Mouse (Mus musculus) cerebellum, postnatal 25 days (tissue): ENCODE results near the gene Tgfb3.
A peak's percentile ranks its signal among the peaks of the same experiment; 100 is the strongest.

Source experiments
- DNase-seq, 2 experiments: peaks; one replicate each; pipeline ENCODE4 v3.0.0; 2021; ENCODE audit warnings: mixed read lengths in 2 of 2

The Tgfb3 gene

DNA sequence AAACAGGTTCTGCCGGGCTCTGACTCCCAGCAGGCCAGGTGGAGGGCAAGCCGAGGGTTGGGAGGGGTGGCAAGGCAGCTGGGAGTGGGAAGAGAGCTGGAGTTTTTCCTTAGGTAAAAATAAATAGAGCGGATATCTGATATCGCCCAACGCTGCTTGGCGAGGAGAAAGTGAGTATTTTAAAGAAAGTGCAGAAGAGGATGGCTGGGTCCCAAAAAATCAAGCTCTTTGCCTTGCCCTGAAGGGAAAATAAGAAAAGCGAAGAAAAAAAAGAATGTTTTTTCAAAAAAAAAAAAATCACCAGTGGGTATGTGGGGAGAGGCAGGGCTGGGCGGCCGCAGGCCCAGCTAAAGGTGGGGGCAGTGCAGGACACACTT is 677 bp downstream of the Tgfb3 start:
- DNase-seq = no peak

DNA sequence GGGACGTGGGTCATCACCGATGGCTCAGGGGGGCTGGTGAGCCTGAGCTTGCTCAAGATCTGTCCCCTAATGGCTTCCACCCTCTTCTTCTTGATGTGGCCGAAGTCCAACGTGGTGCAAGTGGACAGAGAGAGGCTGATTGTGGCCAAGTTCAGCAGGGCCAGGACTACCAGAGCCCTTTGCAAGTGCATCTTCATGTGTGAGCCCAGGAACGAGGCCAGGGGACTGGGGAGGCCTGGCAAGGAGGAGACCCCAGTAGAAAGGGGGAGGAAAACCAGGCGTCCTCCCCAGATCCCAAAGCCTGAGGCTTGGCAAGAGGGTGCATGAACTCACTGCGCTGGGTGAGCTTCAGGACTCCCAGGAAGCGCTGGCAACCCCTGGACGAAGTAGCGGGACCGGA is 1.1 kb downstream of the Tgfb3 start:
- DNase-seq = peak; percentile 55 to 64

DNA sequence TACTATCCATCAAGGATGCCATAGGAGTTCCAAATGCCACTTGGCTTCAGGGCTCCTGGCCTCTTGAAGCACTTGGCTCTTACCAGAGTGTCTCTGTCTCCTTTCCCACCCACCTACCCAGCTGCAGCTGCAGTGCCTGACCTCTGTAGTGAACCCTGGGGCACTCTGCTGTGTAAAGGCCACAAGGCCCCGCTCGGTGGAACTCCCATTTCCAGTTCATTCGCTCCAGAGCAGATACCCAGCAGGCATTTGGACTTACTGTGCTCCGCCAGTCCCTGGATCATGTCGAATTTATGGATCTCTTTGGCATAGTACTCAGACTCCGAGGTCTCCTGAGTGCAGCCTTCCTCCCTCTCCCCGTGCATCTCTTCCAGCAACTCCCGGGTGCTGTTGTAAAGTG is 1.5 kb downstream of the Tgfb3 start:
- peak in 1 of 2 experiments; percentile 50 for DNase-seq

DNA sequence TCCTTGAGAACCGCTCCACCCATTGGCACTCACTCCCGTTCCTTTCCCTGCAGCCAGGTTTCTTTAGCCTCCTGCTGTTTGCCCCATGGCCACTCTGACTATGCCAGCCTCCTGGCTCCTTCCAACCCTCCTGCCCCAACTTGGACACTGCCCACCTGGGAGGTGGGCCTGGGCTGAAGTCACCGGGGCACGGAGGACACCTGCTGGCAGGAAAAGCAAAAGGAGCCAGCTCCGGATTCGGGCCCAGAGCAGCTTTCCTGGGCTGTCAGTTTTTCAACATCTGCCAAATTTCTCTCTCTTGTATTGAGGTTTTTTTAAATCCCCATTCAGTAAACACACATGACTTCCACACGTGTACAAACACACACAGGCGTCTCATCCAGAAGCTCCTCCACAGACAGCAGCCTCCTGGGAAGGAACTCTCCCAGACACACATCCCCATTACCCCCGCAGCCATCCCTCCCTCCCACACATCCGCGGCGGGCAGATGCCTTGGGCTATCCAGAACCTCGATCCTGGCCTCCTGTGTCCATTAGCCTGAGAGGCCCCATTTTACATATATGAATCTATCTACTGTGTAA is 2.4 kb downstream of the Tgfb3 start:
- peak; percentile 74 to 77 for DNase-seq

DNA sequence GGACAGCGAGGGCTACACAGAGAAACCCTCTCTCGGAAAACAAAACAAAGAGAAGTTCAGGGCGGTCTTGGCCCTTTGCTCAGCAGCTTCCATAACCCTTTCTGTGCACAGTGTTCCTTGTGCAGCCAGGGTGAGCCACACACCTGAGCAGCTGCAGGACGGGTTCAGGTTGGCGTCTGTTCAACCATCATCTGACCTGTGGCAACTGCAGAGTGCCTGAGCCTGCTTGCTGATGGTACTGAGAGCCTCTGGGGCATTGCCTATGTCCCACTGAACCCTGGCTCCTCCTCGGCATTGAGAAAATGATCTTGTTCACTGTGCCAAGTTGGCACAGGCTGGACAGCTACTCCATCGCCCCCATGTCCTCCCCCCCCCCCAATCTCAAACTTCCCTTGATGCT is 3.5 kb downstream of the Tgfb3 start:
- no peak for DNase-seq

DNA sequence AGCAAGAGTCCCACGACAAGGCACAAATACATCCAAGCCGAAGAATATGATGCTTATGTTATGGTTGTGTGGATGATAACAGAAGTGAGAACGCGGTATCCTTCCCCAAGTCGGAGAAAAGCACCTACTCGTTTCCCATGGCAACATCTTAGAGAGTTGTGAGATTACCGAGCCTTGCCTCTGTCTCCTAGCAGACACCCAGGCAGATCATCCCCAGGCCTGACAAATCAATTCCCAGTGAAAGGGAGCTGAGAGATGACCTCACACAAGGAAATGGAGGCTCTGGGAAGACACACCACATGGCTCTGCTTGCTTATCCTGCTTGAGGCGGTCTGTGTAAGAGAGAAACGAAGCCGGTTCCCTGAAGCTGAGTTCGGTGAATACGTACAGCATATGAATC is 4.2 kb downstream of the Tgfb3 start:
- no peak for DNase-seq

DNA sequence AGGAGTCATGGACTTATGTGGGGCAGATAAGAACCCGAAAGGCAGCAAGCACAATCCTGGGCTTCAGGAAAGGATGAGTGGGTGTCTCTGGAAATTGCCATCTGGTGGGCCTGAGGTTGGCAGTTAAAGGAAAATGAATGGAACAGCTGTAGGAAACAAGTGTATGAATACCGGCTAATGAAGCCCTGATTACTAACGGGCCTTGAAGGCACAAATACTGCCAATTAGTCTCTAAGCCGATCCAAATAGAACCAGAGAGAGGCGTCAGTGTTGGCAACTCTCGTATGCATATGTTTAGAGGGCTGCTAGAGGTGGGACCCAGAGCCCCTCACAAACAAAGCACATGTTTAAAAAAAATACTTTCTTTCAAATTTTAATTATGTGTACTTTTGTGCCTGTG is 7.4 kb downstream of the Tgfb3 start:
- DNase-seq = no peak

DNA sequence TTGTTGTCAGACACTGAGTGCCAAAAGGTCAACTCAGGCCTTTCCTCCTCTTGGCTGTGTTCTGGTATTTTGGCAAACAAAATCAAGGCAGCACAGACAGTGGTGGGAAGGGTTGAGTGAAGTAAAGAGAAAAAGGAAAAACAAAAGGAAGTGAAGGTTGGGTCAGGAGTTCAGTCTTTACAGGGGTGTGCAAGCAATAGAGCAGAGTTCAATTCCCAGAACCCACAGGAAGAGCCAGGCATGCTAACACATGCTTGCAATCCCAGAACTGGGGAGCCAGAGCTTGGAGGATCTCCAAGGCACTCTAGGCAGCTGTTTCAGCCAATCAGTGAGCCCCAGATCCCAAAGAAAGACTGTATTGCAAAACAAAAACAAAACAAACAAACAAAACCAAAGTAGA is 14.0 kb downstream of the Tgfb3 start:
- DNase-seq = no peak

DNA sequence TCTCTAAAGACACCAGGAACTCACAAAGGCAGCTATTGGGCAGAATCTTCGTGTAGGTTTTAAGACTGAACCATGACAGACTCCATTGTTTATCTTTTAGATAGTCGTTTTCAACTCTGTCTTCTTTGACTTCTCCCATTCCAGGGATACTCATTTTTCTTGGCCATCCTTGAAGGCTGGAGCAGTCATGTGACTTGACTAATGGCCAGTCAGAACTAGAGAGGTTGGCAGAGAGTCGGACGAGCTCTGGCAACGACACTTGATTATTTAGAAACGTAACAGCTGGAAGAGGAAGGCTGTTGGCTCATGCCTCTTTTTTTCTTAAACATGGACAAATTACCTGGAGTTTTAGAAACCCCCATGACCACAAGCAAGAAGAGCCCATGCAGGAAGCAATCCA is 19.5 kb downstream of the Tgfb3 start:
- no peak for DNase-seq

DNA sequence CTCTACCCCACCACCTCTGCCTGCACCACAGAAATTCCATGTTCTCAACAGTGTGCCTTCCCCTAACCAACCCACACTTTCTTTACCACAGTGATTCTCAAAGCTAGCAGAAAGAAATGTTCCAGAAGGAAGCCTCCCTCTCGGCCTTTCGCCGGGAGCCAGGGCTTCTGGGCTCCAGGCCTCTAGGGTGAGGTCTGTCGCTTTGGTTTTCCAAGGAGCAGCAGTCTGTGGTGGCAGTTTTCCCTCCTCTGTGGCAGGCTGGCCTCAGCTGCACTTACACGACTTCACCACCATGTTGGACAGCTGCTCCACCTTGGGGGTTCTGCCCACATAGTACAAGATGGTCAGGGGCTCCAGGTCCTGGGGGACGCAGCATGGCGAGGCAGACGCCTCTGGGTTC is 21.3 kb downstream of the Tgfb3 start:
- peak; percentile 39 to 40 for DNase-seq

DNA sequence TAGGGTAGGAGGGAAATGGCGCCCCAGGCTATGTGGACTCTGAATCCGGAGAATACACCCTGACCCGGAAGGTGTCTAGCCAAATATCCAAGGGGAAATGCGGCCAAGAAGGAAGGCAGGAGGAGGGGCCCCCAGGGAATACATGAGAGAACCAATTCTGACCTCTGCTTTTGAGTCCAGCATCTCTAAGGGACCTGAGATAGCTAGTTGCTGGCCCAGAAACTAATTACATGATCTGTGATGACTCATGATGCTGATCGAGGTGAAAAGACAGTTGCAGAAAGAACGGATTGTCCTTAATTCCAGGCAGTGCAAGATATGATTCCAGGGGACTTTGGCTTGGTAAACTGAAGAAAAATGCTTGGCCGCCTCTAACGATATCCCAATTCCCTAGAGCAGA is 21.9 kb downstream of the Tgfb3 start:
- no peak for DNase-seq

DNA sequence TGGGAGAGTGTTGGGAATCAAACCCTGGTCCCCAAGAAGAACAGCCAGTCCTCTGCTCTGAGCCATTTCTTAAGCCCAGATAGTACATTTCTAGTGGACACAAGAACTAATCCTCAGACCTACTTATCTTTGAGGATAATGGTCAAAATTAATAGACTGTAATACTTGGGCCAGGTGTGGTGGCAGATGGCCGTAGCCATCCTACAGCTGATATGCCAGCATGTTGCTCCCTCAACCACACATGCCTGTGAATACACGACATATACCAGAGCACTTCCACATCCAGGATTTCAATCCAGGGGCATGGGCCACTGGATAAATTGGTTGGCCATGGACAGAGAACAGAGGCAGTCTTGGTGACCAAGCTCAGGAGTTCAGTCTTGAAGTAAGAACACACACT is 23.5 kb downstream of the Tgfb3 start:
- peak; percentile 22 to 54 for DNase-seq

DNA sequence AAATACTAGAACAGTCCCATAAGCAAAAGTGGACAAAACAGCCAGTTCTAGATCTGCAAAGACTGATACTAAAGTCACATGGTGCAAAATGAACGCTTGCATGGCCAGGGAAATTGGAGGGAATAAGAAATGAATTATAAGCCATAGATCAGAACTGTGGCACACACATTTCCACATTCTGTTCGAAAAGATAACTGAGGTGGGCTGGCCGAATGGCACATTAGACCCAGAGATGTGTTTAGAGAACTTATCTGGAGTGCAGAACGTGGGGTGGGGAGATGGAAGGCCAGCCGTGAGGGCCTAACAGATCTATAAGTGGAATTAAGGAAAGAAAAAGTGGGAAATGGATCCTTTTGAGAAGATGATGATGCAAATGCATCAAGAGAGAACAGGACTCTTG is 27.4 kb downstream of the Tgfb3 start:
- DNase-seq = no peak

DNA sequence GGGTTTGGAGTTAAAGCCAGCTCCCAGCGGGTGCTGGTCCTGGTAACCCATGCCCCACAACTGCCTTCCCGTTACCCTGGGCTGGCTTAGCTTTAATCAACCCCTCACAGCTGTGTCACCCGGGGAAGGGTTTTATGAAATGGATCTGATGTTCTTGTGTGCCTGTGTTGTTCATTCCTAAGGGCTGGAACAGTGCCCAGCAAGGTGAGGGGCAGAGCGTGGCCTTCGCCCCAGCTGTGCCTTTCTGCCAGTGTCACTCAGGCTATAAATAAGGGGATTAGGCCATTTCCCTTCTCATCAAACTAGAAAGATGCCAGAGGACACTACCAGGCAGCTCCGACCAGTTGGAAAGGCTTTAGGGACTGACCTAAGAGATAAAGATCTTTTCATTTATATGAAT is 29.0 kb downstream of the Tgfb3 start:
- no peak for DNase-seq

DNA sequence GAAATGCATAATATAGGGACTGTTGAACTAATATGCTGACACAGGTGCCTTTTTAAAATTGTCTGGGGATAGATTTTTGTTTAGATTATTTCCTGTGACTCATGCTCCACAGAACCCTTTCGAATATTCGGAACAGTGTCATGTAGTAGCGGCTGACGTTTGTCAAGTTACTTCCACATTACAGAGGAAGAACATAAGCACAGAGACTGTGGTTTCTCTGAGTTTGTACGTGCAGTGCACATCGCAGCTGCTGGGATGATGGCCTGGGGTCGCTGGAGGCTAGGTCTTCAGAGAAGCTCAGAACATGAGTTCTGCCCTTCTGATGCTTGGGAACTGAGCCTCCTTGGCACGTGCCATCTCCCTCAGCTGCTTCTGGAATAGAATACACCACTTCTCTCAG is 31.5 kb downstream of the Tgfb3 start:
- no peak for DNase-seq

DNA sequence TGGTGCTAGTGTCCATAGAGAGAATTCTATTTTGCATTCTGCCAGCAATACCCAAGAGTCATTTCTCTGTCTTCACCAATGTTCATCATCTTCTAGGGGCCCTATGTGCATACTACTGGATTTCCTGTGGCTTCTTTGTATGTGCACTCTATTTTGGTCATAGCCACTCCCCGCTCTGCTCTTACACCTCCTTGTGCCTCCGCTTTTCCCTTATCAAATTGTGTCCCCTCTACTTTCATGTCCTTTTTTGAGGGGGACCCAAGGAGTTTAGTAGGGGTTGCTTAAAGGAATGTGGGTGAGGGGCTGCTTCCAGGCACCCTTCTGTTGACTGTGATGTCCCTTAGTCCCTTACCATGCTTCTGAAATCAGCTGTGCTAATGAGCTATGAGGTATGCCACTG is 32.1 kb downstream of the Tgfb3 start:
- DNase-seq = no peak

DNA sequence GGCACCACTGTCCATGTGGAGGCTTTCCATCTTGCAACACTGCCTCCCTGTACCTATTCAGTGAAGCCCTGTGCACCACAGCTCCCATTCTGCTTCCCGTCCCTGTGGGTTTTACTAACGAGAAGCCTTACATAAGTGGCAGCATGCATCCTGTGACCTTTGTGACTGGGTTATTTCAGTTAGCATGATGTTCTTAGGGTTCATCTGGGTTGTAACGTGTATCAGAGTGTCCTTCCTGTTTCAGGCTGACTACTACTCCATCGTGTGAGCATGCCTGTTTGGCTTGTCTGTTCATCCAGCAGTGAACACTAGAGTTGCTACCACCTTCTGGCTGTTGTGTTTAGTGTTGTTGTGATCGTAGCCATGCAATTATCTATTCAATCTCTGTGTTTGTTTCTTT is 32.7 kb downstream of the Tgfb3 start:
- DNase-seq = no peak

DNA sequence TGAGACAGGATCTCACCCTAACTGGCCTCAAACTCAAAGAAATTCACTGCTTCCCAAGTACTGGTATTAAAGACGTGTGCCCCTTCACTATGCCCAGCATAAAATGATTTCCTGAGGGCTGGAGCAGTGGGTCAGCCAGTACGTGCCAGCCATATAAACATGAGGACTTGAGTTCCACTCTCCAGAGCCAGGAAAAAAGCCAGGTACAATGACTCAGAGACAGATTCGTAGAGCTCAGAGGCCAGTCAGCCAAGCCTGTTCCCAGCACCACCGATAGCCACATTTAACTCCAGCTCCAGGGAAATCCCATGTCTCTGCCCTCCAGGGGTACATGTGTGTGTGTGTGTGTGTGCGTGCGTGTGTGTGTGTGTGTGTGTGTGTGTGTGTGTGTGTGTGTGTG is 39.1 kb downstream of the Tgfb3 start:
- DNase-seq = no peak

DNA sequence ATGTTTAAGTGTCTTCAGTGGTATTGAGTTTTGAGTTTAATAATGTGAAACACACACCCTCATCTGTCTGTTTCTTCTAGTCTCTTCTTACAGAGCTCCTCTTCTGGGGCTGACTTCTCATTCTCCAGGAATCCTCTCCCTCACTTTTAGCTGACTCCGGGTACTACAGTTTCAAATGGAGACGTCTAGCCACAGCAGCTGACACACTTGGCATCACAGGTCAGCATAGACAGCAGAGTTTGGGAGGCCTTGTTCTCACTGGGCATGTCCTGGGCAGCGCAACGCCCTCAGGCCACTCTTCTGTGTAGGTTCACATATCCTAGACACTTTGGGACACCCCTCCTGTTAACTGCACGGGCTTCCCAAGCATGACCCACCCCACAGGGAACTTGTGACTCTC is 39.8 kb downstream of the Tgfb3 start:
- no peak for DNase-seq

DNA sequence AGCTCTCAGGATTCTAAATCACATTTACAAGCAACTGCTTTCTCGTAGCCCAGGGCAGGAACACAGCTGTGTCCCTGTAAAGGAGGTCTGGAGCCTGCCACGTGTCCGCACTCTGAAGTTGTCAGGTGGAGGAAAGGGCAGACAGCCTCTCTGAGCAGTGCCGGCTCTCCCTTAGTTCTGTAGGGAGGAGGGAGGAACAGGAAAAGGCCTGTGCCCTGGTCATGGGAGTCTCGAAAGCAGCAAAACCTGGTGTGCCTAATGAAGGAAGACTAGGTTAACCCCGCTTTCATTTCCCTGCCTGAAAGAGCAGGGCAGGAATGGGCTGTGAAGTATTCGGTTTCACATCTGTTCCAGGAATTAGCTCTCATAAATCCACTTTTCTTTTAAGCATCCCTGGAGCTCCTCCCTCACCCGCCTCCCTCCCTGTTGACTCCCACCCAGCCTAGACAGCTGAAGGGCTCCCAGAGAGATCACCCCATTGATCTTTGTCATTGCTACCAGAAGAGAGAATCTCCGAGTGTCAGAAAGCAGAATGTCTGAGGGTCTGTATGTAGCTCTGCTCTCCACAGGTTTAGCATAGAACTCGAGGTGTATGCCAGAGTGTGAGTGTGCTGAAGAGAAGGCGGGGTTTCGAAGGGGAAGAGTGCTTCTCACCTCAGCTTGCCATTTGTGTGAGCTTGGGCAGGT is 41.5 kb downstream of the Tgfb3 start:
- no peak for DNase-seq

DNA sequence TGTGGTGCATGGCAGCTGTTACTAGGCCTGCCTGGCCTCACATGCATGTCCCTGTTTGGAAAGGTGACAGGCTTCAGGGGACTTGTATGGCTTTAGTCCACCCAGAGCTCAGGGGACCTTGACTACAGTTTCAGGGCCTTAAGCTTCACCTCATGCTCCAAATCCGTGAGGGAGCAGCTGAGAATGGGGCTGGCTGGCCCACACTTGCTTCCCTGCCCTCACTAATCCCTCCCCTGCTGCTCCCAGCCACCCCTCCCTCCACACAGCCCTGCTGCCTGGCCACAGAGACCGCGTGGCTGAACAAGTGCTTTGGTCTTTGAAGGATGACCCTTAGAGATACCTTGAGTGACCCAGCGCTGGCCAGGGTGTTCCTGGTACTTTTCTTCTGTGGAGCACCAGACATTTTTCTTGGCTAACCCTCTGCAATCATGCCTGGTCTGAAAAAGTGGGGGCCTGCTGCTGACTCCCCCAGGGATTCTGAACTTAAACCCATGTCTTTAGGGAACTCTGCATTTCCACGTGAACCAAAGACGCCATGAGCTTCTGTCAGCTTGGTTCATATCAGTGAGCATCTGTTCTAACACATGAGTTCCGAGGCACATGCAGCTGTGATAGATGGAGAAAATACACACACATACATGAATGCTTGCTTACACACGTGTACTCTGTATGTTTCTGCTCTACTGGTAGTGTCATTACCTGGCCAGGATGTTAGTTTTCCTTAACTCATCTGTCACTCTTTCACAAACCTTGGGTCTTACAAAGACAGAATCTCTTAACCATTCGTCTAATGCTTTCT is 42.3 kb downstream of the Tgfb3 start:
- DNase-seq = peak in 1 of 2 experiments; percentile 40

DNA sequence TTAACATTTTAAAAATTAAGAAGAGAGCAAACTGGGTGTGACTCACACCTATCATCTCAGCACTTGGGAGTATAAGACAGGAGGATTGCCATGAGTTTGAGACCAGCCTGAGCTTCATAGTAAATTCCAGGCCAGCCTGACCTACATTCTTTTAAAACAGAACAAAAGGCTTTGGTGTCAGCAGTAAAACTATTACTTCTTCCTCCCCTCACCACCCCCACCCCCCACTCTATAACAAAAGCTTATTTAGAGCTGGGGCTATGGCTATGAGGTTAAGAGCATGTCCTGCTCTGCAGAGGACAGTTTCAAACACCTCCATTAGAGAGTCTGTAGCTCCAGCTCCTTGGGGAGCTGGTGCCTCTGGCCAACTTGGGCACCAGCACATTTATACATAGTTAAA is 43.3 kb downstream of the Tgfb3 start:
- DNase-seq = no peak

DNA sequence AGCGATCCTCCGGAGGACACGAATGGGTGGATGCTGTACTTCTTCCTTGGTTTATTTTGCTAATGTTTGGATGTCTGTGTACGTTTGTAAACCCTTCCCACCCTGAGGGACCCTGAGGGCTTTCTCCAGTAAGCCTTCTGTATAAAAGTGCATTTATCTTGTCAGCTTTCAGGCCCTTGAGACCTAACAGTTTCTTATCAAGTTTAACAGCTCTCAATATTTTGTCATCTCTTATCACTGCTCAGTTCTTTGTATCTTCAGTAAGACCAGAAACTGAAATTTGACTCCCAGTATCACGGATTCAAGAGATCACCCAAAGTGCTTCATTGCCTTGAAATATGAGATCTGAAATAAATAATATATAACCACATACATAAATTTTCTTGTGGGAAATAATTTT is 47.9 kb downstream of the Tgfb3 start:
- DNase-seq = no peak

DNA sequence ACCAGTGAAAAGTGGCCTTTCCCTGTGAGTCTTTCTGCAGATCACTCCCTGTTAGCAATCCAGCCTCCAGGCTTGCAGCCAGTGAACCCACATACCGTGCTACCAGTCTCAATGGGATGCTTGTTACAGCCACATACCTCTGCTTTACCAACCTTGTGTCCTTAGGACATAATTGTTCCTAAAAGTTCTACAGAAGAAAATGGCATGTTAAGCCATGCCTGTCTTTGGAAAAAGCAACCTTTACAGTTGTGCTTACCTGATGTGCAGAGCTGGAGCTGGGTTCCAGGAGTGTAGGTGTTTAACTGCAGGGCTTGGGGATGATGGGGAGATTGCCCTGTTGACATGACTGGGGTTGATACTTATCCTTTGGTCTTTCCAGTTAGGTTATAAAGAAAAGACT is 51.1 kb downstream of the Tgfb3 start:
- no peak for DNase-seq
